15 mouse cellular contexts compared by ENCODE assay signal in the genomic region with DNA sequence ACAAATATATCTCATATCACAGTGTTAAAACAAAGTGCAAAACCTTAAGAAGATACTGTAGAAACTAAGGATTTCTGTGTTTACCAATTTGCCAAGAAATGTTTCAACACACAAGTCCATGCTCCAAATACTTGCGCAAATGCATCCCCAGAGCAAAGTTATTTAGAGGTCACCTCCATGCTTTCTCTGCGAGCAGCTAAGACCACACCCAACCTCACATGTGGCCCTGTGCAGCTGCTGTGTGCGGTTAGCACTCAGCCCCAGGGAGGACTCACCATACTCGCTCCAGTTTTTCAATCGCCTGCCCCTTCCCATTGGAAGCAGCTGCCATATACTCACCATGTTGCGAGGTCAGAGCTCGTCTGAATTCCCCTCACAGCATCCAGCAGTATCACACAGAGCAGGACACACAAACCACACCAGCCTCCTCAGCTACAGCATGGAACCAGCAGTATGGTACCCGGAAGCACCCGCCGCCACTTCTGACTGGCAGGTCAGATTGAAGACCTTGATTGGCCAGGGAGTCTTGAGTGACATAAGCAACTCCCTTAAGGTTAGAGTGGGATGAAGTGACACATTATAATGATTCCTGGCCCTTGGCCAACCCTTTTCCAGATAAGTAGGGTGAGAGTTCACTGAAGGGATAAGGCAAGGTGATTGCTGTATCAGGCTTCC. TPM values are rescaled to one million over a fixed set of nuclear protein-coding genes. Genes with fewer than 3 reads are reported as not detected.
"Had no signal": no experiment of that assay in that cellular context is flagged by ENCODE, and none has a peak within 500 bp of the region (broad histone marks: within the 10 kb centered on the region; RNA-seq: fewer than 3 reads in every experiment).

No protein-coding gene starts in this region.

- H3K36me3 ChIP-seq: limb, embryonic 10.5 days; liver, embryonic 15.5 days; midbrain, embryonic 10.5 days; midbrain, embryonic 15.5 days; neural tube, embryonic 13.5 days had no signal

- DNase-seq: kidney, adult 8-10 months; lung, adult 2 months; lung, postnatal 36 days; right cerebral cortex, postnatal 25 days; thymus, adult 18-20 months; thymus, postnatal 14 days had no signal

- H3K4me3 ChIP-seq: left cerebral cortex, adult 2 months; limb, embryonic 10.5 days; liver, embryonic 15.5 days; midbrain, embryonic 10.5 days; midbrain, embryonic 15.5 days; neural tube, embryonic 13.5 days had no signal

- H3K4me1 ChIP-seq: limb, embryonic 10.5 days; liver, embryonic 15.5 days; midbrain, embryonic 10.5 days; midbrain, embryonic 15.5 days; neural tube, embryonic 13.5 days had no signal

- H3K9me3 ChIP-seq: limb, embryonic 10.5 days; liver, embryonic 15.5 days had no signal

- H3K9ac ChIP-seq: liver, embryonic 15.5 days; midbrain, embryonic 15.5 days; neural tube, embryonic 13.5 days had no signal

- H3K27ac ChIP-seq: left cerebral cortex, adult 2 months; limb, embryonic 10.5 days; liver, embryonic 15.5 days; midbrain, embryonic 10.5 days; midbrain, embryonic 15.5 days; neural tube, embryonic 13.5 days had no signal

RNA-seq across cellular contexts. Expression of a gene that starts 11.9 kb away (rescaled TPM):
- total RNA-seq: layer of hippocampus, postnatal 25 days; left cerebral cortex, adult 2 months; left cerebral cortex, postnatal 14 days; megakaryocyte, adult 5-6 weeks had no signal

RNA-seq across cellular contexts. Expression of a gene that starts 54.7 kb away (rescaled TPM):
- total RNA-seq: layer of hippocampus, postnatal 25 days; left cerebral cortex, adult 2 months; left cerebral cortex, postnatal 14 days; megakaryocyte, adult 5-6 weeks had no signal
